9 mouse cellular contexts compared by ENCODE assay signal in the genomic region with DNA sequence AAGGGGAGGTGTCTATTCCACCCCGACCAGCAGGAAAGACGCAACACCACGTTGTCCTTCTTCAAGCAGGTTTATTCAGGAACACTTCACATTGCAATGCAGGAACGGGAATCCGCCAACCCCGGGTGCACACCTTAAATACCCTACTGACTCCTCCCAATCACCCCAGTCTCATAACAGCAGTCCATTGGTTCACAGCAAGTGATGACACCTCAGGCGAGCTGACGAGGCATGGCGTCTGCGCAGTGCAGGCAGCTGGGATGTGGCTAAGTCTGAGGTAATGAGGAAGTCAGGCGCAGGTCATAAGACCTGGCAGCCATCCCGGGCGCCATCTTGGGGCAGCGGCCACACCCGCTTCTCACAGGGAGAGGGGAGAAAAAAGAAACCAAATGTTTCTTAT. TPM values are rescaled to one million over a fixed set of nuclear protein-coding genes. Genes with fewer than 3 reads are reported as not detected.
A peak's percentile ranks its signal among the peaks of the same experiment; 100 is the strongest.
DNase-seq lines count a peak whose midpoint lies in the region; ATAC-seq and TF ChIP-seq lines count a peak whose summit lies in the region.
"Not testable (repeated sequence)": the region's sequence is repeated elsewhere in the genome, so short reads cannot be mapped to it uniquely, and the experiment has no call there.
"Had no signal": no experiment of that assay in that cellular context is flagged by ENCODE, and none has a peak within 500 bp of the region (broad histone marks: within the 10 kb centered on the region; RNA-seq: fewer than 3 reads in every experiment).

Gene Hs3st1, minus strand, starts transcription at position 101 of the 400 bp plus-strand sequence.

- not testable (repeated sequence) for H3K36me3 ChIP-seq in forebrain, postnatal 0 days (ENCODE audit: insufficient read depth); hindbrain, postnatal 0 days (ENCODE audit: insufficient read depth, low read length); limb, embryonic 13.5 days; midbrain, embryonic 16.5 days (ENCODE audit: control insufficient read depth, insufficient read depth, low read length); stomach, embryonic 16.5 days (ENCODE audit: control insufficient read depth, insufficient read depth, low read length)

- H3K4me2 ChIP-seq in forebrain, postnatal 0 days (ENCODE audit: low read depth); hindbrain, postnatal 0 days (ENCODE audit: low read depth, low read length); limb, embryonic 13.5 days (replicated peaks); midbrain, embryonic 16.5 days (ENCODE audit: low read length); stomach, embryonic 16.5 days (ENCODE audit: low read depth, low read length): not testable (repeated sequence)

- not testable (repeated sequence) for TF ChIP-seq POLR2A in cortical plate, adult 2 months (IDR thresholded peaks at IDR 0.05; ENCODE audit: extremely low read depth, insufficient read depth, low read length)

- TF ChIP-seq CTCF in cortical plate, adult 2 months (IDR thresholded peaks at IDR 0.05; ENCODE audit: extremely low read depth, insufficient read depth, low read length); forebrain, postnatal 0 days (IDR thresholded peaks at IDR 0.05; ENCODE audit: low read depth); hindbrain, postnatal 0 days (IDR thresholded peaks at IDR 0.05; ENCODE audit: low read depth): not testable (repeated sequence)

- H3K4me1 ChIP-seq in cortical plate, adult 2 months (ENCODE audit: control insufficient read depth, insufficient read depth, low read length); forebrain, postnatal 0 days (ENCODE audit: insufficient read depth); hindbrain, postnatal 0 days (ENCODE audit: insufficient read depth, low read length); limb, embryonic 13.5 days; midbrain, embryonic 16.5 days (ENCODE audit: control insufficient read depth, insufficient read depth, low read length); stomach, embryonic 16.5 days (ENCODE audit: control insufficient read depth, insufficient read depth, low read length): not testable (repeated sequence)

- DNase-seq in ZHBTc4 (ENCODE audit: low read depth, low spot score) = peak; percentile 44
- not testable (repeated sequence) for DNase-seq in forebrain, postnatal 0 days; hindbrain, postnatal 0 days (ENCODE audit: low spot score); layer of hippocampus, postnatal 25 days (ENCODE audit: extremely low spot score in 1 of 2, low spot score in 1 of 2)

- not testable (repeated sequence) for H3K27ac ChIP-seq in cortical plate, adult 2 months (ENCODE audit: insufficient read depth, low read length); forebrain, postnatal 0 days (ENCODE audit: low read depth, low read length); hindbrain, postnatal 0 days; limb, embryonic 13.5 days; midbrain, embryonic 16.5 days (ENCODE audit: low read length); stomach, embryonic 16.5 days (ENCODE audit: low read length)

- not testable (repeated sequence) for ATAC-seq in forebrain, postnatal 0 days; hindbrain, postnatal 0 days; limb, embryonic 13.5 days (ENCODE audit: low FRiP score, low read depth); midbrain, embryonic 16.5 days; stomach, embryonic 16.5 days (ENCODE audit: insufficient read depth, low FRiP score)

- H3K27me3 ChIP-seq in forebrain, postnatal 0 days (ENCODE audit: insufficient read depth, low read length); hindbrain, postnatal 0 days (ENCODE audit: insufficient read depth, low read length); limb, embryonic 13.5 days; midbrain, embryonic 16.5 days (ENCODE audit: control insufficient read depth, insufficient read depth, low read depth, low read length); stomach, embryonic 16.5 days (ENCODE audit: control insufficient read depth, insufficient read depth, low read length): not testable (repeated sequence)

- not testable (repeated sequence) for H3K9ac ChIP-seq in forebrain, postnatal 0 days; hindbrain, postnatal 0 days (replicated peaks; ENCODE audit: low read length); limb, embryonic 13.5 days; midbrain, embryonic 16.5 days (ENCODE audit: low read depth, low read length); stomach, embryonic 16.5 days (ENCODE audit: low read length)

- not testable (repeated sequence) for H3K9me3 ChIP-seq in forebrain, postnatal 0 days (ENCODE audit: low read length); hindbrain, postnatal 0 days (ENCODE audit: low read length); limb, embryonic 13.5 days; midbrain, embryonic 16.5 days (replicated peaks; ENCODE audit: control insufficient read depth, low read length, poor library complexity, severe bottlenecking); stomach, embryonic 16.5 days (replicated peaks; ENCODE audit: control insufficient read depth, low read length)

- H3K4me3 ChIP-seq in cortical plate, adult 2 months (ENCODE audit: insufficient read depth, low read length); forebrain, postnatal 0 days (ENCODE audit: low read depth, low read length); hindbrain, postnatal 0 days (ENCODE audit: low read length); limb, embryonic 13.5 days; midbrain, embryonic 16.5 days (ENCODE audit: low read depth, low read length); stomach, embryonic 16.5 days (replicated peaks; ENCODE audit: low read length): not testable (repeated sequence)

- 95% methylated on average over 15 of the region's 15 CpGs for WGBS in forebrain, postnatal 0 days
- 95% methylated on average over 15 of the region's 15 CpGs for WGBS in hindbrain, postnatal 0 days
- 90% methylated on average over 15 of the region's 15 CpGs for WGBS in limb, embryonic 13.5 days
- 95% methylated on average over 15 of the region's 15 CpGs for WGBS in midbrain, embryonic 16.5 days
- WGBS in stomach, embryonic 16.5 days = 94% methylated on average over 15 of the region's 15 CpGs

RNA-seq across cellular contexts. Expression of gene Hs3st1, which starts in this region (rescaled TPM):
- polyA plus RNA-seq in cortical plate, adult 2 months (2012; rRNA removed) = 57.9 and 61.2 TPM in 2 replicates
- 23.9 and 36.7 TPM in 2 replicates for total RNA-seq in forebrain, postnatal 0 days (2014; rRNA removed)
- polyA plus RNA-seq in forebrain, postnatal 0 days (2015; fragmentation: Nextera tagmentation; extraction: Ambion mirVana) = 37.6 and 41.9 TPM in 2 replicates
- total RNA-seq in hindbrain, postnatal 0 days (2014; rRNA removed) = 24.6 and 41.3 TPM in 2 replicates
- polyA plus RNA-seq in hindbrain, postnatal 0 days (2015; fragmentation: Nextera tagmentation; extraction: Ambion mirVana) = 29.3 and 31.9 TPM in 2 replicates
- 10 to 100 TPM; 25.3 to 29.2 TPM for total RNA-seq in layer of hippocampus, postnatal 25 days (2021)
- polyA plus RNA-seq in limb, embryonic 13.5 days (2015; fragmentation: Nextera tagmentation; extraction: Ambion mirVana) = 16.9 and 17.3 TPM in 2 replicates
- 33.4 and 38.4 TPM in 2 replicates for polyA plus RNA-seq in midbrain, embryonic 16.5 days (2015; fragmentation: Nextera tagmentation; extraction: Ambion mirVana)
- 14.2 and 15.8 TPM in 2 replicates for polyA plus RNA-seq in stomach, embryonic 16.5 days (2015; fragmentation: Nextera tagmentation; extraction: Ambion mirVana)
- total RNA-seq: granulocyte monocyte progenitor cell, adult 5-6 weeks had no signal
